Mouse (Mus musculus) C2C12 (cell line): ENCODE data around the gene Efhd2. TPM values are rescaled to one million over a fixed set of nuclear protein-coding genes. Genes with fewer than 3 reads are reported as not detected.

Experiments used
- H3K27me3 ChIP-seq: one replicate; pipeline ENCODE4 v1.6.1; 2011; ENCODE audit not compliant: control insufficient read depth, insufficient read depth, insufficient read length
- H3K36me3 ChIP-seq: one replicate; pipeline ENCODE4 v1.6.1; 2011; ENCODE audit not compliant: control insufficient read depth, insufficient read depth
- H3K4me3 ChIP-seq: one replicate; pipeline ENCODE4 v1.5.1; 2011; ENCODE audit warnings: mild to moderate bottlenecking, control low read depth; ENCODE audit not compliant: poor library complexity, insufficient read depth, severe bottlenecking
- H3K79me2 ChIP-seq: one replicate; pipeline ENCODE4 v1.6.1; 2011; ENCODE audit not compliant: control insufficient read depth, insufficient read depth
- H3K79me3 ChIP-seq: one replicate; pipeline ENCODE4 v1.6.1; 2011; ENCODE audit warnings: low read depth, control low read depth
- H3ac ChIP-seq: one replicate; pipeline ENCODE3; 2011; ENCODE audit warnings: low read depth; ENCODE audit not compliant: control insufficient read depth, insufficient read length
- CEBPB ChIP-seq: IDR thresholded peaks from one replicate; pipeline ENCODE4 v1.6.1; 2011; ENCODE audit warnings: low read depth, mild to moderate bottlenecking, control low read depth, moderate library complexity
- CTCF ChIP-seq: IDR thresholded peaks from one replicate; pipeline ENCODE4 v1.5.1; 2011; ENCODE audit not compliant: control insufficient read depth, insufficient read depth, insufficient read length
- FOSL1 ChIP-seq: IDR thresholded peaks from one replicate; pipeline ENCODE4 v1.8.0; 2011; ENCODE audit warnings: mild to moderate bottlenecking, low read length; ENCODE audit not compliant: poor library complexity, insufficient read depth, severe bottlenecking
- MAX ChIP-seq: IDR thresholded peaks from one replicate; pipeline ENCODE4 v1.6.1; 2011; ENCODE audit warnings: mild to moderate bottlenecking, control low read depth
- MYOD1 ChIP-seq: IDR thresholded peaks from one replicate; pipeline ENCODE4 v1.6.1; 2011; ENCODE audit warnings: low read depth; ENCODE audit not compliant: control insufficient read depth, insufficient read length
- MYOG ChIP-seq: IDR thresholded peaks from one replicate; pipeline ENCODE4 v1.6.1; 2011; ENCODE audit not compliant: control insufficient read depth, insufficient read length; ENCODE audit errors: extremely low read depth
- USF1 ChIP-seq: IDR thresholded peaks from one replicate; pipeline ENCODE4 v1.6.1; 2011; ENCODE audit warnings: low read depth, mild to moderate bottlenecking, control low read depth, moderate library complexity
- polyA plus RNA-seq: library from polyadenylated mRNA; unstranded; fragments of >200 nt; fragmentation: generic; extraction: Trizol; gene quantifications from one replicate; pipeline ENCODE4 v1.2.1, GENCODE M21; 2012; ENCODE audit warnings: missing spikeins

The Efhd2 gene
- polyA plus RNA-seq, 1 experiment: 45.1 TPM

DNA sequence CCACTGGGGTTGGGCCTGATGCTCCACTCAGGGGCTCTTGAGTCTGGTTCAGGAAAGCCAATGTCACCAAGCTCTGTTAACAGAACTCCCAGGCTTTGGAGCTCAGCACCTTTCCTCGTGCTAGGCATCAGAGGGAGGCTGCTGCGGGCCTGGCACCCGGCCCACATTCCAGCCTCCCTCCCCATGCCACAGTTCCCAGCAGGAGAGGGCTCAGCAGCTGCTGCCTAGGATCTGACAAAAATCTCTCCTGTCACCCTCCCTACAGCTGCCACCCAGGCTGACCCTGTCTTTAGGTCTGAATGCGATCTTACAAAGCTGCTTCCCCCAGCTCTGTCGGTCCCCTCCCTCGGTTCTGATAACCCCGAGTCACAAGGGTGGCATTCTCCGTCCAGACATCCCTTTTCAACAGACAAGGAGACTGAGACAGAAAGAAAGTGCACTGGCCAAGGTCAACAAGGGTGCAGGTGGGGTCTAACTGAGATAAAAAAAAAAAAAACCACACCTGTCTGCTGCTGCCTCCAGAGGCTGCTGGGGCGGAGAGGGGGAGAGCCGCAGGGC, 7.7 kb downstream of the Efhd2 start:
- Histone ChIP-seq H3K4me3 (no peak overlapping the region), H3K36me3 (peaks cover 9% of the 10 kb centered on the region), H3K27me3 (no peaks in the 10 kb centered on the region), H3K79me2 (peaks cover 3% of the 10 kb centered on the region), H3K79me3 (no peaks in the 10 kb centered on the region), H3ac (no peak overlapping the region)
- TF ChIP-seq MYOG (no peak), MAX (peak; percentile 50), MYOD1 (peak; percentile 95)

DNA sequence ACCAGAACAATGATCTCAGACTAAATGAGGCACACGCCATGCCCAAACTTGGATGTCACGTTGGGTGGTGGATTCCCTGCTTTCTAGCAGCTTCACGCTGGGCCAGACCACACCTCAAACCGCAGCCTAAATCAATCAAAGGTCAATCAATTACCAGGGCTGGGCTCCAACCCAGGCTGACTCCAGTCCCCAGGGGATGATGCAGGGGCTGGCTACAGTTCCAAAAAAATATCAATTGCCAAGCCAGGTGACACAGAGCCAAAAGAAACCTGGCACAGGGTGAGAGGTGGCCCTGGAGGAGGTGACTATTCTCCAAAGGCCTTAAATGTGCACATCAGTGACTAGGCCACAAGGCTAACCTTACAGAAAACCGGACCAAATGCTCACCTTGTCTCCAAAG, 9.1 kb downstream of the Efhd2 start:
- TF ChIP-seq MAX: no peak
- no peak for TF ChIP-seq FOSL1
- no peak for TF ChIP-seq MYOG
- TF ChIP-seq USF1: no peak
- no peak for TF ChIP-seq CTCF
- TF ChIP-seq CEBPB: no peak
- TF ChIP-seq MYOD1: no peak
- H3K79me2 ChIP-seq: no peaks in the 10 kb centered on the region
- no peaks in the 10 kb centered on the region for H3K79me3 ChIP-seq
- no peak overlapping the region for H3K4me3 ChIP-seq
- no peak overlapping the region for H3ac ChIP-seq
- H3K27me3 ChIP-seq: no peaks in the 10 kb centered on the region
- peaks cover 9% of the 10 kb centered on the region for H3K36me3 ChIP-seq

DNA sequence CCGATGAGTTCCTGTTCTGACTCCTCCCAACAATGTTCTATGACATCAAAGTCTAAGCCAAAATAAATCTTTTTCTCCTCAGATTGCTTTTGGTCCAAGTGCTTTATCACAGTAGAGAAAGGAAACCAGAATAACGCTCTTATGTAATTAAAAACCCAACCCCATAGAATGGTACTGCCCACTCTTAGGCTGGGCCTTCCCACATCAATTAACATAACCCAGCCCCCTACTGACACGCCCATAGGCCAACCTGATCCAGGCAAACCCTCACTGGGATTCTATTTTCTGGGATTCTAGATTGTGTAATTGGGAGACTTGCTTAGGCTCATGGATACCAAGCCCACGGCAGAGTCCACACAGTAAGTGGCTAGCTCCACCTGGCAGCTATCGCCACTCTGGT, 9.7 kb downstream of the Efhd2 start:
- TF ChIP-seq MAX (no peak), MYOD1 (no peak), USF1 (no peak)
- Histone ChIP-seq H3K4me3 (no peak overlapping the region), H3ac (no peak overlapping the region), H3K27me3 (no peaks in the 10 kb centered on the region), H3K79me2 (no peaks in the 10 kb centered on the region), H3K79me3 (no peaks in the 10 kb centered on the region), H3K36me3 (peaks cover 9% of the 10 kb centered on the region)

DNA sequence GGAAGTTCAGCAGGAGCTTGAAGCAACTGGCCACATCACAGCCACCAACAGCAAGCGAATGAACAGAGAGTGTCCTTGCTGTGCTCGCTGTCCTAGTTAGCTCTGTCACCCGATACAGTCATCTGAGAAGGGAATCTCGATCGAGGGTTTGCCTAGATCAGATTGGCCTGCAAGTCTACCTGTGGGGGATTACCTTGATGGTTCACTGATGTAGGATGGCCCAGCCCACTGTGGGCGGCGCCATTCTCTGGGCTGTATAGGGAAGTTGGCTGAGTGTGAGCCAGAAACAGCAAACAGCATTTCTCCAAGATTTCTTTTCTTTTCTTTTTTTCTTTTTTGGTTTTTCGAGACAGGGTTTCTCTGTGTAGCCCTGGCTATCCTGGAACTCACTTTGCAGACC, 10.2 kb downstream of the Efhd2 start:
- Histone ChIP-seq H3K79me2 (no peaks in the 10 kb centered on the region), H3K79me3 (no peaks in the 10 kb centered on the region), H3K4me3 (no peak overlapping the region), H3K36me3 (peaks cover 12% of the 10 kb centered on the region), H3ac (no peak overlapping the region), H3K27me3 (no peaks in the 10 kb centered on the region)
- TF ChIP-seq USF1 (no peak), MAX (no peak), MYOD1 (no peak), CTCF (no peak), FOSL1 (no peak), CEBPB (no peak), MYOG (no peak)

DNA sequence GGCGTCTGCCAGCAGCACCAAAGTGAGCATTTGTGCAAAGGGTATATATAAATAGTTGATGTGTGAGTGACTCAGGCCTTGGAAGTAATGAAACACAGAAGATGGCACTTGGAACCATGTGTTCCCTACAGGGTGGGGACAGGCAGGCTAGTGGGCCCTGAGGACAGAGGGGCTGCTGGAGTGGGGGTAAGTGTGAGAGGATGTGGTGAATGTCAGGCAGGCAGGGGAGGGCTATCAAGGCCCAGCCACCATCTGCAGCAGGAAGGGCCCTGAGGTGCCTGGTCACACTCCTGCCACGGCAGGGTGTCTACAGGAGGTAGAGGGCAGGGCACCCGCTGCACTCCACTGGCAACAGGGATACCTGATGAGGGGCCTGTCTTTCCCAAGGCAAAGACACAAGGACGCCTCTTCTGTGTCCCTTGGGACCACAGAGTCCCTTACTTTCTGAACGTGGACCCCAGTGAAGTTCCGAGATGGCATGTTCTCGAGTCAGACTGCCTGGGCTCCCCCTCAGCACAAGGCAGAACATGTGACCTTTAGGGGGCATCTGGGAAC, 10.9 kb downstream of the Efhd2 start:
- H3K36me3 ChIP-seq: peaks cover 12% of the 10 kb centered on the region
- no peak overlapping the region for H3ac ChIP-seq
- H3K27me3 ChIP-seq: no peaks in the 10 kb centered on the region
- H3K4me3 ChIP-seq: no peak overlapping the region
- H3K79me2 ChIP-seq: no peaks in the 10 kb centered on the region
- H3K79me3 ChIP-seq: no peaks in the 10 kb centered on the region
- TF ChIP-seq USF1: no peak
- TF ChIP-seq FOSL1: no peak

- Histone ChIP-seq H3ac (no peak overlapping the region), H3K4me3 (no peak overlapping the region), H3K79me2 (no peaks in the 10 kb centered on the region), H3K79me3 (no peaks in the 10 kb centered on the region), H3K27me3 (no peaks in the 10 kb centered on the region), H3K36me3 (peaks cover 12% of the 10 kb centered on the region)
- TF ChIP-seq FOSL1 (no peak), MYOG (no peak), CTCF (no peak)
These were observed 11.9 kb downstream of the Efhd2 start for GRCm38 (mm10) chr4:141862867-141863266.
